Mouse (Mus musculus) retina, embryonic 14.5 days (tissue): ENCODE results near the gene Trim11.
A peak's percentile ranks its signal among the peaks of the same experiment; 100 is the strongest.

Experiments used
- DNase-seq: peaks from one replicate; pipeline ENCODE4 v3.0.0-alpha.2; 2015; ENCODE audit warnings: low spot score

The Trim11 gene

GRCm38 (mm10) chr11:58980381-58980990, 2.6 kb downstream of the Trim11 start:
- no peak for DNase-seq

GRCm38 (mm10) chr11:58981541-58982447, 3.9 kb downstream of the Trim11 start:
- peak; percentile 42 for DNase-seq

GRCm38 (mm10) chr11:58982471-58983097, 4.7 kb downstream of the Trim11 start:
- no peak for DNase-seq

- no peak for DNase-seq
Measured at GRCm38 (mm10) chr11:58983691-58984341, 5.9 kb downstream of the Trim11 start.

- DNase-seq: no peak
Measured at GRCm38 (mm10) chr11:58984657-58985056, 6.8 kb downstream of the Trim11 start.

- DNase-seq: no peak
Measured at GRCm38 (mm10) chr11:58985299-58985917, 7.5 kb downstream of the Trim11 start.

GRCm38 (mm10) chr11:58989166-58989565, 11.3 kb downstream of the Trim11 start:
- DNase-seq: no peak

GRCm38 (mm10) chr11:58990141-58990540, 12.2 kb downstream of the Trim11 start:
- no peak for DNase-seq

- no peak for DNase-seq
Measured at GRCm38 (mm10) chr11:58990794-58991193, 12.9 kb downstream of the Trim11 start.

- DNase-seq: no peak
Measured at GRCm38 (mm10) chr11:58991911-58992310, 14.0 kb downstream of the Trim11 start.

- no peak for DNase-seq
Measured at GRCm38 (mm10) chr11:58993091-58993670, 15.3 kb downstream of the Trim11 start.

GRCm38 (mm10) chr11:58994337-58994826, 16.5 kb downstream of the Trim11 start:
- DNase-seq: peak; percentile 30

GRCm38 (mm10) chr11:58995061-58995806, 17.3 kb downstream of the Trim11 start:
- DNase-seq: no peak

GRCm38 (mm10) chr11:58995807-58996370, 18.0 kb downstream of the Trim11 start:
- no peak for DNase-seq

GRCm38 (mm10) chr11:58997541-58997940, 19.6 kb downstream of the Trim11 start:
- DNase-seq: no peak

GRCm38 (mm10) chr11:58999158-58999557, 21.3 kb downstream of the Trim11 start:
- no peak for DNase-seq

- DNase-seq: no peak
Measured at GRCm38 (mm10) chr11:58999830-59000229, 21.9 kb downstream of the Trim11 start.

- no peak for DNase-seq
Measured at GRCm38 (mm10) chr11:59000635-59001034, 22.7 kb downstream of the Trim11 start.

- DNase-seq: no peak
Measured at GRCm38 (mm10) chr11:59002327-59003079, 24.6 kb downstream of the Trim11 start.
